Mouse (Mus musculus) thymus, postnatal 4 days (tissue): ENCODE data around the gene Vmn2r41.
"Not testable (repeated sequence)": the region's sequence is repeated elsewhere in the genome, so short reads cannot be mapped to it uniquely, and the experiment has no call there.

Experiments used
- DNase-seq: peaks from one replicate; pipeline ENCODE4 v3.0.0; 2021

Gene Vmn2r41

DNA sequence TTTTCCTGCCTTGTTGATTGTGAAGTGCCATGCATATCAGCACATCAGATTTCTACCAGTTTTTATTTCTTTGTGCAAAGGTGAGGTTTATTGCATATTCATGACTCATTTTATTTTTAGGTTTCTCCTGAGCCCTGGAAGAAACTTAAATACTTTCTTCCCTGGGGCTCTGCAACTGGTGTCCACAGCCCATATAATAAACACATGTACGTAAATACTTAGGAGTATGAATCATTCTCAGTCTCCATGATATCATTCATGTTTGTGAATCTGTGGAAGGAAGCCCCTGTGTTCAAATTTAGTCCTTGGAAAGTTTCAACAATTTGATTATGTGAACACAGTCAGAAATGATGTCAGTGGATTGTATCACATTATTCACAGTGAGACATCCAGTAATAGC, at the start of gene Vmn2r41:
Gene Vmn2r41 (minus strand): TSS at position 101 of the 400 bp plus-strand sequence.
- DNase-seq, result not testable (repeated sequence)

- not testable (repeated sequence) for DNase-seq
These were observed 38.8 kb upstream of the Vmn2r41 start, which contains the start of gene Vmn2r42 for GRCm38 (mm10) chr7:8200220-8200619. Vmn2r42 (minus strand) TSS chr7:8200320.

DNA sequence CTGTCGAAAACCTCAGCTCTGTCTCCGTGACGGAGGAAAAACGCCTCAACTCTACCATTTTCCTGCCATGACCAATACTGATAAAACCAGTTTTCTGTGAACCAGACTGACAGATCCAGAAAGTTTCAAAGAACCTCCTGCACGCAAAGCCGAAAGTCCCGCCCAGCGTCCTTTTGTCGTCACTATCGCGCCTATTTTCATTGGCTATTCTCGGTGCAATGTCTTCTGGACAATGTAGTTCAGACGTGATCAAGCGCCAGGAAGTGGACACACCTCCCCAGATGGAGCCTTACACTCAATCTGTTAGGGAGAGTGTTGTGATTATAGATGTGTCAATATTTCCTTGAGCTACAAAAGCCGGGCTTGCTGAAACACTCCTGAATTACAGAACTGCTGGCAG, 68.6 kb downstream of the Vmn2r41 start:
- peak; percentile 47 for DNase-seq
